Mouse (Mus musculus) layer of hippocampus, adult 11-12 months (tissue): Measurements from ENCODE around the gene P4hb.
"Not testable (repeated sequence)": the region's sequence is repeated elsewhere in the genome, so short reads cannot be mapped to it uniquely, and the experiment has no call there.

Source experiments
- DNase-seq: peaks from one replicate; pipeline ENCODE4 v3.0.0; 2022; ENCODE audit warnings: low spot score

The P4hb gene

DNA sequence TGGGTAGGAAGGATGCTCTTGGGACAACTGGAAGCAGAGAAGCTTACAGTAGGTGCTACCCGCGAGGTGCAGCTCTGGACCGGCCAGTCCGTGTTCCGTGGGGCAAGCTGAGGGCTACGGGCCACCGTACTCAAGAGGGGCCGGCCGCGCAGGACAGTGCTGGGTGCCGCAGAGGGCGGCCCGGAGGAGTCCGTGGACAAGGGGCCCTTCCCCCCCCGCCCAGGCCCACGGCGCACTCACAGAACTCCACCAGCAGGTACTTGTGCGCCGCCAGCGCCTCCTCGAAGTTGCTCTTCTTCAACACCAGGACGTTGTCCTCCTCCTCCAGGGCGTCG is 669 bp downstream of the P4hb start:
- no peak for DNase-seq

- DNase-seq: no peak
Observed at GRCm38 (mm10) chr11:120571754-120572416, 1.2 kb downstream of the P4hb start.

- no peak for DNase-seq
Observed at GRCm38 (mm10) chr11:120571122-120571521, 1.9 kb downstream of the P4hb start.

DNA sequence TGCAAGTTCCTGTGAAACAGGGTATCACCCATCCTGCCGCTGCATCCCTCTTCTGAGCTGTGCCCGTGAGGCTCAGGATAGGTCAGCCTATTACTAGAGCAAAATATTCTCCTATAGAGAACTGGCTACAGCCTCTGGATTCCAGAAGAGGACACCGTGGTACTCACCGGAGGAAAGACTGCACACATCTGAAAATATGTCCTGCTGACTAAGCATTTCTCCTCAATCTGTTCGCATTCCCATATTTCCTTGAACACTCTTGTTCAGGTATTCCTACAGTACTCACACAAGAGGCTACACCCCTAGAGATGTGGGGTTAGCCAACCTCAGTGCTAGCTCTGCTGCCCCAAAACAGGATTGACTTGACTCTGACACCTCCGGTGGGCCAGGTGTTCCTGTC is 4.7 kb downstream of the P4hb start:
- DNase-seq: no peak

GRCm38 (mm10) chr11:120565114-120565513 is 7.9 kb downstream of the P4hb start:
- DNase-seq: no peak

- DNase-seq: no peak
Observed at GRCm38 (mm10) chr11:120562949-120563348, 10.1 kb downstream of the P4hb start.

DNA sequence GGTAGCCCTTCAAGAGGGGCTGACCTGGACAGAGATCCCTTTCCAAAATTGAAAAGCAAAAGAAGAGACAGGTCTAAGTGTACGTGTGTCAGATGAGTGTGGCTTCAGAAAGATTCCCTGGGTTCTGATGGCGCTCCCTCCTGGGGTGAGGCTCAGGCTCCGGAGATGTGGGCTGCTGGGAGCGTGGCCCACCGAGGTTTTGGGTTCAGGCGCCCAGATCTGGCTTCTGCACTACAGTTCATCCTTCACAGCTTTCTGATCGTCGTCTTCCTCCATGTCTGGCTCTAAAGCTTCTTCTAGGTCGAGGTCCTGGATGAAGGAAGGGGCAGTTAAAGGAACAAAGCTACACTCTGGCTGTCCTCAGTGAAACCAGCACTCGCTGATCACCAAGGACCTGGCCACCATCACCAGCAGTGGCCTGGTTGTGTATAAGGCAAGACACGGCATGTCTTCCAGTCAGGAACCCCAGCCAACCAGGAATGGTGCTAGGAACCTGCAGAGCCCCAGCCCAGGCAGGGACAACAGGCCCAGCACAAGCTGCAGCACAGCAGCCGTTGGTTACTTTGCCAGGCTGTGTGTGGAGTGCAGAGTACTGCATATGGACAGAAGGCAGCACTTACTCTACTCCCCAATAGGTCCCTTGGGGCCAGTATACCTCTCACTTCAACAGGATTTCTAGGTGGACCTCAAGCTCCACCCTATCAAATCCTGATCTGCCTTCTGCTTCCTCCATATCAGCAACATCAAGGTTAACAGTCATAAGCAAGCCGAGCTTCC is 11.9 kb downstream of the P4hb start:
- DNase-seq: no peak

GRCm38 (mm10) chr11:120558843-120559242 is 14.2 kb downstream of the P4hb start:
- not testable (repeated sequence) for DNase-seq

- DNase-seq: no peak
Observed at GRCm38 (mm10) chr11:120555260-120555659, 17.8 kb downstream of the P4hb start.

GRCm38 (mm10) chr11:120554834-120555233 is 18.2 kb downstream of the P4hb start:
- DNase-seq: no peak

- no peak for DNase-seq
Observed at GRCm38 (mm10) chr11:120552736-120553135, 20.3 kb downstream of the P4hb start.

DNA sequence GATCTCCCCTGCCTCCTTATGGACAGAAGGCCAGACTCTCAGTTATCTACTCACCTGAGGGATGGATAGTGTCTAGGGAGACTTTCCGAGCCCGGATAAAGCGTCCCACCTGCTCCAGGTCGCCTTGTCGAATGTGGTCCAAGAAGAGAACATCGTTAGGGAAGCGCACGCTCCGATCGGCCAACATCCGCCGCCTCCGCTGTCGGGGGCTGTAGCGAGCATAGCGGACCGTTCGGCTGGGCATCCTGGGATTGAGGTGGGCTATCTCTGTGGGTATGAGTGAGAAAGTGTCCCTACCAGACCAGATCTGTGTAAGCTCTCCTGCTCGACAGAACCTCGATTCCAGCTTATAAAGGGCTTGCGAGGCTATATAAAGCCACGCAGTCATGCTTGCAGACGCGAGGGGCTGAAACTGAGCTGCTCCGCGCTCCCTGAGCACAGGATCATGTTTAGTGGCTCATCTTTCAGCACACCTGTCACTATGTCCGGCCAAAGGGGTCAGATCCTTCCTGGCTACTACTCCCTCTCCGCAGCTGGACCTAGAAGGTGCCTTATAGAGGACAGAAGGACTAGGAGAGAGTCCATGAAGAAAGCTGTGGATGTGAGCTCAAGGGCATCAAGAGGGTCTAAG is 22.1 kb downstream of the P4hb start, which contains the start of gene Ppp1r27:
Gene Ppp1r27 (minus strand): TSS at position 323 of the 631 bp plus-strand sequence.
- DNase-seq: no peak

DNA sequence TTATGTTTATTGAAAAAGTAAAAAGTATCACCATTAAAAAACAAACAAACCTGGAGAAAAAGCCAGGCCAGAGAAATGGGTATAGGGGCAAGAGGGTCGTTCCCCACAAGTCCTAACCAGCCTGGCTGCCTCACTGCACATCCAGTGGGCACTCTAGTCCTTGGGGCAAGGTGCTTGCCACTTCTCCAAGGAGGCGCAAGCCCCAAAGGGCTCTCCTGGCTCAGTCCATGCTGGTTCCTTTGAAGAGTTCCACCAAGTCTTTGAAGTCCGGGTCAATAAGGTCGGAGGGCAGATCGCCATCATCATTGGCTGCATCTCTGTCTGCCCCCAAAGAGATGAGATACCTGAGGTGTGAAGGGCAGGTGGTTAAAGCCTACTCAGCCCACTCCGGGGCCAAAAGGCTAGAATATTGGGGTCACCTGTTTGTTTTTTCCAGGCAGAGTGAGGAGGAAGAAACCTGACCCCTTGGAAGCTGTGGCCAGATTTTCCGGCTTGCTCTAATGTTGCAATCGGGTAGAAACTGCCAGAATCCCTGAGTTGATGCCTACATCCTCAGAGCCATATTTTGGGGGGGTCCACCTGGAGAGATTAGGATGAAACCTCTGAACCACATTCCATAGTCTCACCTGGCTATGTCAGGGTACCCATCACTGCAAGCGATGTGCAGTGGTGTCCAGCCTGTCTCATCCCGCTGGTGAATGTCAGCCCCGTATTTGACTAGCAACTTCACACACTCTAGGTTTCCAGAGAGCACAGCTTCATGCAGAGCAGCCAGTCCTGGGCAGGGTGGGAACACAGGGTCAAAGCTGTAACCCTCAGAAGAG is 22.9 kb downstream of the P4hb start:
- DNase-seq: no peak

DNA sequence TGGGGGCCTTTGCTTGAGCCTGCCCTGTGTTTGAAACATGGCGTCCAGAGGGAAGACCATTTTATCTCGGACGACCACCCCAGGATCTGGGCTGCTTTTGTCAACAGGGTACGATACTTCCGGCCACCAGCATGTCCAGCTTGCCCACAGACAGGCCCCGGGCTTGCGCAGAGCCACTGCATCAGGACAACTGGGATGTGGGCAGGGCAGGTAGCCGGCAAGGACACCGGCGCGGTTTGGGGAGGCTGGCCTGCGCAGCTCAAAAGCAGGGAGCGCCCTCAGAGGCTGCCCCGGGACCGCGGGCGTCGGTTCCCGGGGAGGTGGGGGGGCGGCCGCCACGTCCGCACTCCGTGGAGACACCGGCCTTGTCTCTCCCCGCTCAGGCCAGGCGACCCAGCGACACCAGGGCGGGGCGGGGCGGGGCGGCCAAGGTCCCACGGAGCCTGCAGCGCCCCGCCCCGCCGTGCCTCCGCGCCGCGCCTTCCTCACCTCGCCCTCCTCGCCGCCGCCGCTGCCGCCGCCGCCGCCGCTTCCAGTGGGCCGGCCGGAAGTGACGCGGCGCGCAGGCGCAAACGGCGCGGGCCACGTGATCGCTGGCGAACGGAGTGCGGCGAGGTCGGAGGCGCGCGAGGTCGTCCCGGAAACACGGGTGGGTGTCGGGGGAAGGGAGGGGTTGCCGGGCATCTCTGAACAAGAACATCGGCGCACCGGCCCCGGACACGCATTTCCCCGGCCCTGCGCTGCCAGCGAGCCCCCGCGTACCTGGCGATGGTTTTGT is 23.7 kb downstream of the P4hb start, which contains the start of gene Mcrip1:
Gene Mcrip1 (minus strand): TSS at position 560 of the 778 bp plus-strand sequence.
- DNase-seq: peak; percentile 93

- no peak for DNase-seq
Observed at GRCm38 (mm10) chr11:120548786-120549167, 24.3 kb downstream of the P4hb start.

- DNase-seq: no peak
Observed at GRCm38 (mm10) chr11:120548214-120548613, 24.8 kb downstream of the P4hb start.

DNA sequence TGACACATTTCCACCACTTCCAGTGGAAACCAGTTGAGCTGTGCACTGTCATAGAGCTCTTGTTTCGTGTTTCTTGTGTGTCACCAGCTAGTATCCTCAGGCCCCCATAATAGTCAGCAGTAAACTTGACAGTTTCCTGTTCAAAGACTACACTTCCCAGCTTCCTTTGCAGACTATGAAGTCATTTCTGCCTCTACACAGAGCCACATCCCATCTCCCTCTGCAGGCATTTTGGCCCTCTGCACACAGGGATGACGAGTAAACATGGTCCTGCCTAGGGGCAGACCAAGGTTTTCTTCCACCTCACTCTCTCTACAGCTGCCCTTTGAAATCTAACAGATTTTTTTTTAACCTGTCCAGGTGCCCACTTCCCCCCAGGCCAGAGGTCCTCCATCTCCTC is 25.6 kb downstream of the P4hb start:
- no peak for DNase-seq

GRCm38 (mm10) chr11:120545964-120546363 is 27.1 kb downstream of the P4hb start:
- no peak for DNase-seq

DNA sequence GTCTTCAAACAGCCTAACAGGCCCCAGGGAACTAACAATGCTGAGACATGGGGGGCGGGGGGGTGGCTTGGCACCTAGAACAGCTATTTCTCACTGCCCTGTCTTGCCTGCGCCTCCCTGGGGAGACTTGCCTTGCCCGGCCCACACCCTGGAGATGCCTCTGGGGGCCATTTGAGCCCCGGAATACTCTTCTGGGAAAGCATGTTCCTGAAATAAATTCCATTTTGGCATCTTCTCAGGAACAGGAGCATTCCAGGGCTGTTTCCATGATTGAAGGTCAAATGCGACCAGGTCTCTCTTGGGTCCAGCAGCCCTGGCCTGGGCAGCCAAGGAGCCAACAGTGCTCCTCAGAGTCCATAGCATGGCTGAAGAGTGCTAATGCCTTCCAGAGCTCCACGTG is 30.7 kb downstream of the P4hb start:
- DNase-seq: no peak

DNA sequence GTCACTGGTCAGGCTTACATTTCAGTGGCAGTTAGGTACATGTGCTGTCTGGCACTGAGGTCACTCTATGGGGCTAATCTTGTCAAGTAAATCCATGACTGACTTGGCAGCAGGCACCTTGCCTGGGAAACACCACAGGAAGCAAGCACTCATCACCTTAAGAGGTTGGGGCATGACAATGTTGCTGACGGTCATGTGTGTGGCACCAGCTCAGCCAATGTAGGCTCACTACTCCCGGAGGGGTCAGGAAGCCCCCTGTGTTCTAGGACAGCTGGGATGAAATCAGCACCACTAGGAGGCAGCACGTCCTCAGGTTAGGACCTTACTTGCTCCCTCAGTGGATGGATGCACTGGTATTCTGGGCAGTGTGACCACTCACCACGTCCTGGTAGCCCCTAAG is 31.1 kb downstream of the P4hb start:
- DNase-seq: no peak

DNA sequence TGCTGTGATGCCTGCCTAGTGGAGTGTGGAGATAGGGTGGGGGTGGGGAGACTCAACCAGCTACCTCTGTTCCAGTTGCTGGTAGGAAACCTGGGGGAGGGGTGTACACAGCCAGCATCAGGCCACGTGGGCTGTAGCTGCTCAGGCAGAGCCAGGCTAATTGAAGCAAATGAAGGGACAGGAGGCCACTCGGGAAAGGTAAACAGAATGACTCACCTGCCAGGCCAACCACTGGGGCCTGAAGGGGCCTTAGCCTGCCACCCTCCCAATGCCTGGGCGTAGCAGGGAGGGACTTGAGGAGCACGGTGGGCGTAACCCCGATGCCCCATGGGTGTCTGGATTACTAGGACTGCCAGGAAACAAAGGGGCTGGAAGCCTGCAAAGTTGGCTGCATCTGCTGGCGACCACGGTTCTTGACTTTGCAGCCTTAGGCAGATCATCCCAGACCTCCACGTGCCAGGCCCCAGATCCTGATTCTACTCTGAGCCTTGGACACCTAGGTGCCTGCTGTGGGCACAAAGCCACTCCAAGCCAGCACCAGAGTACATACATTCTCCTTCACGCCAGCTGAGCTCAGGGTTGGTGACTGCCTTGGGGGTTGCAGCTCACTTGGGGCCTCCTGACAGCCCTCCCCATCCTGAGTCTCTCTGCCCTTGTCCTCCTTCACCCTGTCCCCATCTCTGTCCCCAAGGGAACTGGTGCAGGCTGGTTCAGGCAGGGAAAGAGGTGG is 33.6 kb downstream of the P4hb start:
- no peak for DNase-seq
